Mouse (Mus musculus): Measurements from ENCODE around the gene Epn2. TPM values are rescaled to one million over a fixed set of nuclear protein-coding genes. Genes with fewer than 3 reads are reported as not detected.

Gene Epn2
- polyA plus RNA-seq, 1 experiment from 2014 or later, result 30.4 TPM

DNA sequence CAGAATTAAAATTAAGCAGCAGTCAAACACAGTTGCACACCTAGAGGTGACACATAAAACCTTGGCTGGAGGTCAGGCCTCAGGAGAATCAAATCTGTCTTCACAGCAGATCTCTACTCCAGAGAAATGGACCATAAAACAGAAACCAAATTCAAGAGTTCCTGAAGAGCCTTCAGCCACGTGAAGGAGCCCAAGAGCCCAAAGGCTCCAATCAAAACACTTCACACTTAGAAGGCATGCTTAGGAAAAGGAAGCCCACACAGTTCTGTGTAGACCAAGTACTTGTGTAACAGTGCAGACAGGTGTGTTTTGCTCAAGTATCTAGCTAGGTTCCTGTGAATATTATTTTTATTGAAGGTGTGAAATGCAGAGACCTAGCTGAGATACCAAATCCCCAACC is 44.0 kb downstream of the Epn2 start:
- Histone ChIP-seq H3K27me3 (no peaks in the 10 kb centered on the region), H3K36me3 (peaks cover 21% of the 10 kb centered on the region), H3K4me3 (no peak overlapping the region), H3K4me1 (no peaks in the 10 kb centered on the region; the same call in 1 of the 2 replicates), H3K9ac (no peak overlapping the region), H3K4me2 (no peak overlapping the region), H3K9me3 (no peaks in the 10 kb centered on the region), H3K27ac (no peak overlapping the region)
- 37% methylated on average over 1 of the region's 1 CpGs for WGBS
- ATAC-seq (ENCODE audit: insufficient number of reproducible peaks, low FRiP score, low TSS enrichment, low read depth), result no peak

GRCm38 (mm10) chr11:61533571-61533970 is 45.9 kb downstream of the Epn2 start:
- Histone ChIP-seq H3K9ac (no peak overlapping the region), H3K4me1 (no peaks in the 10 kb centered on the region; the same call in 1 of the 2 replicates), H3K27me3 (no peaks in the 10 kb centered on the region), H3K36me3 (peaks cover 19% of the 10 kb centered on the region), H3K4me3 (no peak overlapping the region), H3K9me3 (no peaks in the 10 kb centered on the region), H3K4me2 (no peak overlapping the region), H3K27ac (no peak overlapping the region)
- ATAC-seq (ENCODE audit: insufficient number of reproducible peaks, low FRiP score, low TSS enrichment, low read depth), result no peak
- 76% methylated on average over 5 of the region's 5 CpGs for WGBS

DNA sequence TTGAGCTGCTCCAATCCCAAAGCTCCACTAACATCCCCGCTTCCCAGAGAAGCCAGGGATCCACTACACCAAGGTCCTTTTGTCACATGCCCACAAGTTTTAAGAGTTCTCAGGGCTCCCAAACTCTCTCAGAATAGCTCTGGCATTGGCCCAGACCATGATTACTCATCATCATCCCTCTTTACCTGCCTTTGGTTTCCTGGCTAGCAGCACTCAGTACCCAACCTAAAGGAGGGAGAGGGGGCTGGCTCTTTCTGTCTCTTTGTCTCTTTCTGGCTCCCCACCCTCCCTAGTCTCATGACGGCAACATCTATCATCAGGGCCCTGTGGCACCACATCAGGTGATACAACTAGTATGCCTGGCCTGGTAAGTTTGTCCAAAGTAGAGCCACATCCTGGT is 46.7 kb downstream of the Epn2 start:
- no peaks in the 10 kb centered on the region for H3K27me3 ChIP-seq
- no peak overlapping the region for H3K4me3 ChIP-seq
- peaks cover 18% of the 10 kb centered on the region for H3K36me3 ChIP-seq
- WGBS, result 93% methylated on average over 2 of the region's 2 CpGs
- 0 out of 2 replicates have a peak overlapping the region, but pooled peaks have one; percentile 22 for H3K27ac ChIP-seq
- H3K4me1 ChIP-seq, result no peaks in the 10 kb centered on the region; the same call in 1 of the 2 replicates
- H3K4me2 ChIP-seq, result no peak overlapping the region
- H3K9me3 ChIP-seq, result no peaks in the 10 kb centered on the region
- no peak overlapping the region for H3K9ac ChIP-seq
- ATAC-seq (ENCODE audit: insufficient number of reproducible peaks, low FRiP score, low TSS enrichment, low read depth), result no peak

DNA sequence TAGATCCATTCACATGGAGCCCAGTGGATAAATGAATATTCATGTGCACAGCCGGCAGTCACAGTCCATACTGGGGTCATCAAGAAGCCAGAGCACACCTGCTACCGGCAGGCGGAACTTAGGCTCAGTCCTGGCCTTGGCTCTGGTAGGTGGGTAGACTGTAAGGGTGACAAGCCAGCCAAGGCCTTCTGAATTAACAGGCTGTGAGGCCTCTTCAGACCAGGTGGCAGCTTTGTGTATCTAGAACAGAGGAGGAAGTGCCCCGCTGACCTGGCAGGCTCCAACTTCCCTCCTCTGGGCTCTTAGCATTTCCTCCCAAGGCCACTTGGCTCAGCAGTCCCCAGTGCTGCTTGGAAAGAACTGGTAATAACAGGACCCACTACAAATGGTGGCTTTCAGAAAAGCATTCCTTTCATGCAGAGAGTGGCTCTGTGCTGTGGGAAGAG is 50.2 kb downstream of the Epn2 start:
- H3K27me3 ChIP-seq, result no peaks in the 10 kb centered on the region
- no peaks in the 10 kb centered on the region for H3K9me3 ChIP-seq
- H3K4me1 ChIP-seq, result no peaks in the 10 kb centered on the region
- H3K4me2 ChIP-seq, result no peak overlapping the region
- WGBS, result 51% methylated on average over 4 of the region's 4 CpGs
- no peak overlapping the region for H3K4me3 ChIP-seq
- no peak for ATAC-seq (ENCODE audit: insufficient number of reproducible peaks, low FRiP score, low TSS enrichment, low read depth)
- H3K36me3 ChIP-seq, result peaks cover 24% of the 10 kb centered on the region
- no peak overlapping the region for H3K27ac ChIP-seq
- no peak overlapping the region for H3K9ac ChIP-seq

DNA sequence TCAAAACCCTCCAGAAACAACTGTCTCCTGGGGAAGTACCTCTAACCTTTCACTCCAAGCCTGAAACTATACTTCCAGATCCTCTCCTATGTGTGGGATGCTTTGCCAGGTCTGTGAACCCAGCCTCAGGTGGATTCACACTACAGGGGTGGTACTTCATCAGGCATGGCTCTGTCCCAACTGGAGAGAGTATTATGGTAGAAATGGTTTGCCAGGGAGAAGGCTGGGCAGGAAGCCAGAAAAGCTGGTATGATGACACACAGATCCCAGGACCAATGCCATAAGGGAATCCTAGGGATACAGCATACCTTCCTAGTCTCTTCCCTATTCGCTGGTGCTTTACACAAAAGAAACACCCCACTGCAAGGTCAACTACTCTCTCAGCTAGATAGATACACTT is 52.6 kb downstream of the Epn2 start:
- WGBS, result 82% methylated on average over 1 of the region's 1 CpGs
- H3K4me3 ChIP-seq, result no peak overlapping the region
- no peaks in the 10 kb centered on the region for H3K4me1 ChIP-seq
- H3K4me2 ChIP-seq, result no peak overlapping the region
- no peaks in the 10 kb centered on the region for H3K27me3 ChIP-seq
- no peaks in the 10 kb centered on the region for H3K9me3 ChIP-seq
- H3K9ac ChIP-seq, result no peak overlapping the region
- peaks cover 30% of the 10 kb centered on the region for H3K36me3 ChIP-seq
- ATAC-seq (ENCODE audit: insufficient number of reproducible peaks, low FRiP score, low TSS enrichment, low read depth), result no peak
- no peak overlapping the region for H3K27ac ChIP-seq

GRCm38 (mm10) chr11:61519484-61520107 is 59.9 kb downstream of the Epn2 start:
- Histone ChIP-seq H3K4me3 (no peak overlapping the region), H3K9me3 (no peaks in the 10 kb centered on the region), H3K9ac (no peak overlapping the region), H3K4me1 (no peaks in the 10 kb centered on the region), H3K36me3 (peaks cover 67% of the 10 kb centered on the region), H3K4me2 (no peak overlapping the region), H3K27ac (no peak overlapping the region), H3K27me3 (no peaks in the 10 kb centered on the region)
- ATAC-seq (ENCODE audit: insufficient number of reproducible peaks, low FRiP score, low TSS enrichment, low read depth), result no peak
- 92% methylated on average over 3 of the region's 3 CpGs for WGBS

DNA sequence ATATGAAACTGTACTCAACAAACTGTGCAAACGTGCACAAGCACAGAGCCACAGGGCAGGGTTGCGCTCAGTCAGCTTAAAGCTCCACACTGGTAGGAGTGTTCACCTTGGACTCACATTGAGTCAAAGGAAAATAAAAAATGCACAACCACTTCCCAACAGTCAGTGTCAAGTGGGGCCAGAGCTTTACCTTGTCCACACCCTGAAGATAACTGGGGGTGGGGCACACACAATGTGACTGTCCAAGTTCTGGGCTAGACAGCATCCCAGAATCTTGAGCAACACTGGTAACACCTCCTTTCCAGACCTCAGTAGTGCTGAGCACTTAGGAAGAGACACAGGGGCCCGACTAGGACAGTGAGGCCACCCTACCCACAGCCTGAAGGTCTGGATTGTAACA is 60.6 kb downstream of the Epn2 start:
- H3K36me3 ChIP-seq, result peaks cover 67% of the 10 kb centered on the region
- ATAC-seq (ENCODE audit: insufficient number of reproducible peaks, low FRiP score, low TSS enrichment, low read depth), result no peak
- WGBS, result 90% methylated on average over 3 of the region's 3 CpGs

DNA sequence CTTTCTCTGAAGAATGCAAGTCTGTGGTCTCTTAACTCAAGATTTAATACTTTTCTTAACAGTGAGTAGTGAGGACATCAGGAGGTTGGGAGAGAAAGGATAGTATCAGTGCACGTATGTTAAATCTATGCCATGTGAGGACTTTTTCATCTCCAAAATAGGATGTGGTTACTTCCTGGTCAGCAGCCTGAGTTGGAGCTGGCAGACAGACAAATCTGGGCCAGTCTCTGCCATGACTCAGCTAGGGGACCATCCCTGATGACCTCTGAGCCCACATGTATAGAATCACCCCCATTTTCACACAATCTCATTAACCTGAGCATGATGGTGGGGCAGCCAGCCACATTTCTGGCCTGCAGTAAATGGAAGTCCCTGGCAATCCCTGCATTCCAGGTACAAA is 61.5 kb downstream of the Epn2 start:
- WGBS, result 85% methylated on average over 1 of the region's 1 CpGs
- no peak overlapping the region for H3K9ac ChIP-seq
- H3K4me2 ChIP-seq, result no peak overlapping the region
- no peaks in the 10 kb centered on the region for H3K4me1 ChIP-seq
- H3K4me3 ChIP-seq, result no peak overlapping the region
- H3K9me3 ChIP-seq, result no peaks in the 10 kb centered on the region
- H3K36me3 ChIP-seq, result peaks cover 74% of the 10 kb centered on the region
- H3K27me3 ChIP-seq, result no peaks in the 10 kb centered on the region
- H3K27ac ChIP-seq, result no peak overlapping the region
- ATAC-seq (ENCODE audit: insufficient number of reproducible peaks, low FRiP score, low TSS enrichment, low read depth), result no peak

More for the DNA sequence above, 60.6 kb downstream of the Epn2 start:
- no peaks in the 10 kb centered on the region for H3K27me3 ChIP-seq
- H3K4me3 ChIP-seq, result no peak overlapping the region
- H3K4me2 ChIP-seq, result no peak overlapping the region
- H3K9ac ChIP-seq, result no peak overlapping the region
- H3K27ac ChIP-seq, result no peak overlapping the region
- H3K9me3 ChIP-seq, result no peaks in the 10 kb centered on the region
- no peaks in the 10 kb centered on the region for H3K4me1 ChIP-seq

GRCm38 (mm10) chr11:61514953-61515352 is 64.5 kb downstream of the Epn2 start:
- ATAC-seq (ENCODE audit: insufficient number of reproducible peaks, low FRiP score, low TSS enrichment, low read depth), result no peak
- H3K9me3 ChIP-seq, result no peaks in the 10 kb centered on the region
- H3K27me3 ChIP-seq, result no peaks in the 10 kb centered on the region
- H3K4me2 ChIP-seq, result no peak overlapping the region
- H3K9ac ChIP-seq, result no peak overlapping the region
- 42% methylated on average over 3 of the region's 3 CpGs for WGBS
- no peak overlapping the region for H3K27ac ChIP-seq
- H3K4me1 ChIP-seq, result no peaks in the 10 kb centered on the region
- H3K36me3 ChIP-seq, result peaks cover 50% of the 10 kb centered on the region
- no peak overlapping the region for H3K4me3 ChIP-seq

DNA sequence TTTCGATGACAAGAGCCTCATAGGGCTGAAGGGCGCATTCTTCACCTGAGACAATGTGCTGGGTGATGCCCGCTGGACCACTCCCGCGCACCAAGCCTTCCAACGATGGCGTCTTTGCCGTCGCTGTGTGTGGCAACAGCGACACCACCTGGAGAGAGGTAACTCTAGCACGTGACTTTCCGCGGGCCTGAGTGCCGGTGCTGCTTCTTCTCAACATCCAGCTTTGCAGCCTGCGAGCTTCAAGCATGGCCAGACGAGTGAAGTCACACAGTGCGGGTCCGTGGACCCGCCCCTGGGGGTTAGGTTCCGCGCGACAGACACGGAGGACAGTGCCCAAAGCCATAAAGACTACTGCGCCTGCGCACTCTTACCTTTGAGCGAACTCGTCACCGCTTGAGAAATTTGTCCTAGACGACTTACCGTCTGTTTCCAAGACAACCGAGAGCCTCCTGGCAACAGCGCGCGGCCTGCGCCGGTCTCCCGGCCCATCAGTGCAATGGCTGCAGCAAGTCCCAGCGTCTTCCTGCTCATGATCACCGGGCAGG is 74.7 kb downstream of the Epn2 start, which contains the start of gene B9d1:
TSS of gene B9d1 (plus strand) at position 432 of the 545 bp plus-strand sequence.
- WGBS, result under 1% methylated on average over 39 of the region's 39 CpGs
- no peaks in the 10 kb centered on the region for H3K36me3 ChIP-seq
- peak; percentile 86 for ATAC-seq (ENCODE audit: insufficient number of reproducible peaks, low FRiP score, low TSS enrichment, low read depth)

DNA sequence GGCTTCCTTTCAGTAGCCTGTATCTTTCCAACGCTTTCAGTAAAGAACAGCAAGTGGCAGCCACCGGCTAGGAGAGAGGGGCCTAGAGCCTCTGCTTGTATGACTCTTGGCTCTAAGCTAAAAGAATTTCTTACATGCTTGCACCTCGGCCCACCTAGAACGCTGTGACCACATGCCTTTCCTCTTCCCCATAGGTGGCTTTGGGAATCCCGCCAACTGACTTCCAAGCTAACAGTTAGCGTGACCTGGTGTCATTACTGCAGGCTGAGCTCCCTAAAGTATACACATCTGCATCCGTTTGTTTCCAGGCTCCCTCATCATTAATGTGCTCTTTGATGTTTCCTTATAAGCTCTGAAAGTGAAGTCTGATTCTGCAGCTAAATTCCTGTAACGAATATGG is 75.6 kb downstream of the Epn2 start:
- WGBS, result 30% methylated on average over 8 of the region's 8 CpGs
- Histone ChIP-seq H3K9ac (no peak overlapping the region), H3K36me3 (no peaks in the 10 kb centered on the region), H3K4me1 (peaks cover 19% of the 10 kb centered on the region), H3K9me3 (no peaks in the 10 kb centered on the region), H3K27me3 (no peaks in the 10 kb centered on the region), H3K27ac (no peak overlapping the region), H3K4me2 (no peak overlapping the region), H3K4me3 (no peak overlapping the region)
- no peak for ATAC-seq (ENCODE audit: insufficient number of reproducible peaks, low FRiP score, low TSS enrichment, low read depth)

More for the DNA sequence above, 74.7 kb downstream of the Epn2 start, which contains the start of gene B9d1:
- Histone ChIP-seq H3K27me3 (no peaks in the 10 kb centered on the region), H3K4me2 (peak within 1 kb of the TSS; percentile 63), H3K9me3 (no peaks in the 10 kb centered on the region), H3K4me3 (peak within 1 kb of the TSS; percentile 60), H3K9ac (peak within 1 kb of the TSS; percentile 52; the same call in 1 of the 2 replicates), H3K4me1 (peaks cover 19% of the 10 kb centered on the region), H3K27ac (peak within 1 kb of the TSS; percentile 89)

GRCm38 (mm10) chr11:61498736-61499504 is 80.6 kb downstream of the Epn2 start:
- Histone ChIP-seq H3K36me3 (no peaks in the 10 kb centered on the region), H3K4me3 (no peak overlapping the region), H3K27ac (no peak overlapping the region), H3K4me2 (no peak overlapping the region), H3K9ac (no peak overlapping the region), H3K4me1 (peaks cover 1% of the 10 kb centered on the region; the same call in 1 of the 2 replicates), H3K27me3 (no peaks in the 10 kb centered on the region), H3K9me3 (no peaks in the 10 kb centered on the region)
- WGBS, result 55% methylated on average over 6 of the region's 6 CpGs
- no peak for ATAC-seq (ENCODE audit: insufficient number of reproducible peaks, low FRiP score, low TSS enrichment, low read depth)

All from limb, embryonic 15.5 days (tissue).